Mouse (Mus musculus) splenic B cell, adult 2 months (primary cell): ENCODE measurements at regions not wholly inside any gene's neighbourhood (a gene's known extent, or its start where the extent isn't known, plus 50 kb on each side); places are given as distances from the start of the nearest gene placed in this dataset.

Experiments
- DNase-seq: peaks from one replicate; pipeline ENCODE4 v3.0.0-alpha.2; 2011; ENCODE audit warnings: low read depth, low spot score
- H3K27me3 ChIP-seq: 2 replicates; pipeline ENCODE4 v1.6.1; 2012; ENCODE audit warnings: mild to moderate bottlenecking, low read length, moderate library complexity, mixed read lengths; ENCODE audit not compliant: control insufficient read depth, poor library complexity, insufficient read depth, severe bottlenecking
- H3K36me3 ChIP-seq: 2 replicates; pipeline ENCODE4 v1.6.1; 2012; ENCODE audit warnings: mild to moderate bottlenecking, low read length, moderate library complexity, mixed read lengths; ENCODE audit not compliant: control insufficient read depth, poor library complexity, insufficient read depth, severe bottlenecking

GRCm38 (mm10) chr11:84760622-84761196 lies 58.6 kb downstream of the Mrm1 start:
- Histone ChIP-seq H3K36me3 (no peaks in the 10 kb centered on the region), H3K27me3 (no peaks in the 10 kb centered on the region)
- DNase-seq = no peak

- H3K27me3 ChIP-seq = no peaks in the 10 kb centered on the region
- H3K36me3 ChIP-seq = no peaks in the 10 kb centered on the region
- no peak for DNase-seq
These were observed 59.8 kb downstream of the Mrm1 start for GRCm38 (mm10) chr11:84759478-84759986.

GRCm38 (mm10) chr11:84752007-84752406 lies 67.3 kb downstream of the Mrm1 start:
- Histone ChIP-seq H3K36me3 (no peaks in the 10 kb centered on the region), H3K27me3 (no peaks in the 10 kb centered on the region)
- peak; percentile 34 for DNase-seq

GRCm38 (mm10) chr11:84749490-84750349 lies 69.6 kb downstream of the Mrm1 start:
- no peaks in the 10 kb centered on the region for H3K36me3 ChIP-seq
- H3K27me3 ChIP-seq = no peaks in the 10 kb centered on the region
- no peak for DNase-seq

GRCm38 (mm10) chr11:84738769-84739589 lies 80.3 kb downstream of the Mrm1 start:
- no peaks in the 10 kb centered on the region for H3K36me3 ChIP-seq
- H3K27me3 ChIP-seq = no peaks in the 10 kb centered on the region; the same call in 1 of the 2 replicates
- DNase-seq = no peak

- DNase-seq = no peak
- Histone ChIP-seq H3K36me3 (no peaks in the 10 kb centered on the region), H3K27me3 (no peaks in the 10 kb centered on the region; the same call in 1 of the 2 replicates)
These were observed 81.2 kb downstream of the Mrm1 start for GRCm38 (mm10) chr11:84738128-84738527.

GRCm38 (mm10) chr11:84731890-84732289 lies 87.4 kb downstream of the Mrm1 start:
- DNase-seq = no peak
- Histone ChIP-seq H3K36me3 (no peaks in the 10 kb centered on the region), H3K27me3 (no peaks in the 10 kb centered on the region)

GRCm38 (mm10) chr11:84730218-84730617 lies 89.1 kb downstream of the Mrm1 start:
- Histone ChIP-seq H3K27me3 (no peaks in the 10 kb centered on the region), H3K36me3 (no peaks in the 10 kb centered on the region)
- DNase-seq = no peak

- DNase-seq = peak; percentile 8
These were observed 90.1 kb downstream of the Mrm1 start for GRCm38 (mm10) chr11:84729189-84729588.

GRCm38 (mm10) chr11:84725936-84726613 lies 93.2 kb downstream of the Mrm1 start:
- no peaks in the 10 kb centered on the region for H3K27me3 ChIP-seq
- no peaks in the 10 kb centered on the region for H3K36me3 ChIP-seq
- no peak for DNase-seq

More at GRCm38 (mm10) chr11:84729189-84729588, 90.1 kb downstream of the Mrm1 start:
- Histone ChIP-seq H3K36me3 (no peaks in the 10 kb centered on the region), H3K27me3 (no peaks in the 10 kb centered on the region)

GRCm38 (mm10) chr11:84725177-84725792 lies 94.0 kb downstream of the Mrm1 start:
- no peaks in the 10 kb centered on the region for H3K36me3 ChIP-seq
- DNase-seq = no peak
- H3K27me3 ChIP-seq = no peaks in the 10 kb centered on the region

GRCm38 (mm10) chr11:84724080-84724479 lies 95.2 kb downstream of the Mrm1 start:
- H3K27me3 ChIP-seq = no peaks in the 10 kb centered on the region
- H3K36me3 ChIP-seq = no peaks in the 10 kb centered on the region
- DNase-seq = no peak

GRCm38 (mm10) chr11:84722658-84723201 lies 96.6 kb downstream of the Mrm1 start:
- Histone ChIP-seq H3K27me3 (no peaks in the 10 kb centered on the region), H3K36me3 (no peaks in the 10 kb centered on the region)
- DNase-seq = no peak

- no peaks in the 10 kb centered on the region for H3K27me3 ChIP-seq
- peak; percentile 23 for DNase-seq
- no peaks in the 10 kb centered on the region for H3K36me3 ChIP-seq
These were observed 97.3 kb downstream of the Mrm1 start for GRCm38 (mm10) chr11:84721979-84722378.
